Mouse (Mus musculus) kidney, adult 2 months (tissue): ENCODE results near the gene Ubac2. TPM values are rescaled to one million over a fixed set of nuclear protein-coding genes. Genes with fewer than 3 reads are reported as not detected.

Source experiments
- DNase-seq: peaks from one replicate; pipeline ENCODE4 v3.0.0; 2021
- H3K27ac ChIP-seq: fragments of 200-500 bp; 2 replicates; pipeline ENCODE4 v1.5.1; 2012; ENCODE audit warnings: low read depth, low read length, control low read depth, inconsistent platforms; ENCODE audit not compliant: insufficient read depth
- H3K27me3 ChIP-seq: fragments of 200-500 bp; replicated peaks from 2 replicates; pipeline ENCODE4 v1.6.1; 2012; ENCODE audit warnings: mild to moderate bottlenecking, moderate library complexity, low read length, inconsistent platforms; ENCODE audit not compliant: control insufficient read depth, insufficient read depth
- H3K36me3 ChIP-seq: fragments of 200-500 bp; 2 replicates; pipeline ENCODE4 v1.6.1; 2012; ENCODE audit warnings: mild to moderate bottlenecking, moderate library complexity, low read length, inconsistent platforms; ENCODE audit not compliant: control insufficient read depth, insufficient read depth
- H3K4me1 ChIP-seq: fragments of 200-500 bp; 2 replicates; pipeline ENCODE4 v1.6.1; 2011; ENCODE audit warnings: low read length; ENCODE audit not compliant: control insufficient read depth, insufficient read depth
- H3K4me3 ChIP-seq: fragments of 200-500 bp; 2 replicates; pipeline ENCODE4 v1.5.1; 2011; ENCODE audit warnings: mild to moderate bottlenecking, low read depth, low read length, control low read depth; ENCODE audit not compliant: insufficient read depth
- CTCF ChIP-seq: fragments of 200-500 bp; conservative IDR thresholded peaks from 2 replicates; pipeline ENCODE4 v1.5.1; 2011; ENCODE audit warnings: low read depth, mild to moderate bottlenecking, control low read depth, low read length, moderate library complexity, mixed read lengths; ENCODE audit not compliant: insufficient read depth, insufficient read length
- POLR2A ChIP-seq: fragments of 200-500 bp; IDR thresholded peaks from one replicate; pipeline ENCODE4 v1.6.1; 2011; ENCODE audit warnings: low read depth, low read length, control low read depth
- WGBS: fragments of 180-500 bp; shearing (Covaris S2); methylation state at CpG from one replicate; pipeline ENCODE4 v1.1.7; 2018; 5-methylcytosine and 5-hydroxymethylcytosine counted together
- polyA plus RNA-seq: library from polyadenylated mRNA; depleted of rRNA; stranded (reverse); fragments of >200 nt; gene quantifications from 2 replicates; pipeline ENCODE4 v1.2.3, GENCODE M21; 2012

The Ubac2 gene
- polyA plus RNA-seq, 1 experiment = 69.3 TPM

- TF ChIP-seq CTCF (no peak), POLR2A (no peak)
- WGBS = 78% methylated on average over 2 of the region's 2 CpGs
- Histone ChIP-seq H3K36me3 (no peaks in the 10 kb centered on the region), H3K4me3 (no peak overlapping the region), H3K27ac (no peak overlapping the region), H3K27me3 (no peaks in the 10 kb centered on the region), H3K4me1 (no peaks in the 10 kb centered on the region)
- DNase-seq = no peak
Measured at GRCm38 (mm10) chr14:121951399-121952045, 73.1 kb downstream of the Ubac2 start.

GRCm38 (mm10) chr14:121952046-121952400 lies 73.6 kb downstream of the Ubac2 start:
- TF ChIP-seq POLR2A (no peak), CTCF (no peak)
- DNase-seq = no peak
- Histone ChIP-seq H3K4me1 (no peaks in the 10 kb centered on the region), H3K4me3 (no peak overlapping the region), H3K27me3 (no peaks in the 10 kb centered on the region), H3K27ac (no peak overlapping the region), H3K36me3 (no peaks in the 10 kb centered on the region)
- WGBS = 86% methylated on average over 5 of the region's 5 CpGs

- Histone ChIP-seq H3K36me3 (no peaks in the 10 kb centered on the region), H3K27ac (no peak overlapping the region), H3K4me3 (no peak overlapping the region), H3K27me3 (no peaks in the 10 kb centered on the region), H3K4me1 (no peaks in the 10 kb centered on the region)
- no peak for DNase-seq
- WGBS = 96% methylated on average over 11 of the region's 11 CpGs
- no peak for TF ChIP-seq POLR2A
- TF ChIP-seq CTCF = no peak
Measured at GRCm38 (mm10) chr14:121954129-121954528, 75.7 kb downstream of the Ubac2 start.

- no peak for DNase-seq
- Histone ChIP-seq H3K36me3 (no peaks in the 10 kb centered on the region), H3K4me3 (no peak overlapping the region), H3K4me1 (no peaks in the 10 kb centered on the region), H3K27me3 (no peaks in the 10 kb centered on the region), H3K27ac (no peak overlapping the region)
- 97% methylated on average over 12 of the region's 12 CpGs for WGBS
- TF ChIP-seq CTCF (no peak), POLR2A (no peak)
Measured at GRCm38 (mm10) chr14:121954608-121955007, 76.2 kb downstream of the Ubac2 start.

- Histone ChIP-seq H3K27ac (no peak overlapping the region), H3K36me3 (no peaks in the 10 kb centered on the region)
- 36% methylated on average over 5 of the region's 5 CpGs for WGBS
Measured at GRCm38 (mm10) chr14:121955176-121955795, 76.9 kb downstream of the Ubac2 start.

GRCm38 (mm10) chr14:121956291-121956690 lies 77.9 kb downstream of the Ubac2 start:
- Histone ChIP-seq H3K27ac (no peak overlapping the region), H3K27me3 (no peaks in the 10 kb centered on the region), H3K4me1 (no peaks in the 10 kb centered on the region), H3K4me3 (no peak overlapping the region), H3K36me3 (no peaks in the 10 kb centered on the region)
- no peak for DNase-seq
- 88% methylated on average over 5 of the region's 5 CpGs for WGBS
- no peak for TF ChIP-seq POLR2A
- no peak for TF ChIP-seq CTCF

More at GRCm38 (mm10) chr14:121955176-121955795, 76.9 kb downstream of the Ubac2 start:
- Histone ChIP-seq H3K4me1 (no peaks in the 10 kb centered on the region), H3K4me3 (no peak overlapping the region), H3K27me3 (no peaks in the 10 kb centered on the region)
- TF ChIP-seq CTCF (no peak), POLR2A (no peak)
- DNase-seq = no peak

GRCm38 (mm10) chr14:121957176-121957871 lies 78.9 kb downstream of the Ubac2 start:
- Histone ChIP-seq H3K27me3 (no peaks in the 10 kb centered on the region), H3K4me1 (no peaks in the 10 kb centered on the region), H3K36me3 (no peaks in the 10 kb centered on the region), H3K27ac (no peak overlapping the region), H3K4me3 (no peak overlapping the region)
- WGBS = 94% methylated on average over 10 of the region's 10 CpGs
- TF ChIP-seq POLR2A = no peak
- TF ChIP-seq CTCF = no peak
- DNase-seq = no peak
